Mouse (Mus musculus) bone marrow macrophage, adult 2 months (primary cell): Measurements from ENCODE around the gene Nol12.

Experiments used
- CTCF ChIP-seq: IDR thresholded peaks from 2 replicates; pipeline ENCODE4 v1.5.1; 2012; ENCODE audit warnings: low read depth, mild to moderate bottlenecking, low read length, moderate library complexity
- POLR2A ChIP-seq: IDR thresholded peaks from 2 replicates; pipeline ENCODE4 v1.6.1; 2012; ENCODE audit warnings: mild to moderate bottlenecking, low read depth, low read length, borderline replicate concordance

- TF ChIP-seq POLR2A (no peak), CTCF (no peak)
Observed at GRCm38 (mm10) chr15:78914823-78915659, 19.7 kb upstream of the Nol12 start.
